Mouse (Mus musculus) neural tube, embryonic 11.5 days (tissue): ENCODE measurements at regions not wholly inside any gene's neighbourhood (a gene's known extent, or its start where the extent isn't known, plus 50 kb on each side); places are given as distances from the start of the nearest gene placed in this dataset.

Experiments used
- ATAC-seq: fragments of 200-750 bp; cut with Nextera tagmentation; 2 replicates; pipeline ENCODE4 v1.8.0; 2017; ENCODE audit warnings: moderate number of reproducible peaks, mild to moderate bottlenecking, moderate TSS enrichment, moderate library complexity; ENCODE audit not compliant: insufficient read depth, low FRiP score, low TSS enrichment
- DNase-seq: peaks from one replicate; pipeline ENCODE4 v3.0.0-alpha.2; 2015; ENCODE audit warnings: low spot score
- H3K27ac ChIP-seq: fragments of 300-500 bp; sonication (generic); 2 replicates; pipeline ENCODE4 v1.5.1; 2014; ENCODE audit warnings: low read depth, mild to moderate bottlenecking, low read length
- H3K27me3 ChIP-seq: fragments of 300-500 bp; sonication (generic); 2 replicates; pipeline ENCODE4 v1.6.1; 2014; ENCODE audit warnings: mild to moderate bottlenecking, low read length, mixed read lengths; ENCODE audit not compliant: control insufficient read depth, insufficient read depth
- H3K36me3 ChIP-seq: fragments of 300-500 bp; sonication (generic); 2 replicates; pipeline ENCODE4 v1.6.1; 2014; ENCODE audit warnings: mild to moderate bottlenecking, low read length, moderate library complexity, mixed read lengths; ENCODE audit not compliant: control insufficient read depth, insufficient read depth
- H3K4me1 ChIP-seq: fragments of 300-500 bp; sonication (generic); 2 replicates; pipeline ENCODE4 v1.6.1; 2014; ENCODE audit warnings: low read length, mixed read lengths; ENCODE audit not compliant: control insufficient read depth, insufficient read depth
- H3K4me2 ChIP-seq: fragments of 300-500 bp; sonication (generic); 2 replicates; pipeline ENCODE4 v1.6.1; 2014; ENCODE audit warnings: low read depth, mild to moderate bottlenecking, moderate library complexity
- H3K4me3 ChIP-seq: fragments of 300-500 bp; sonication (generic); 2 replicates; pipeline ENCODE4 v1.5.1; 2014; ENCODE audit warnings: low read depth, low read length
- H3K9ac ChIP-seq: fragments of 300-500 bp; sonication (generic); 2 replicates; pipeline ENCODE4 v1.6.1; 2014; ENCODE audit warnings: mild to moderate bottlenecking, low read length
- H3K9me3 ChIP-seq: fragments of 300-500 bp; sonication (generic); 2 replicates; pipeline ENCODE4 v1.6.1; 2016; ENCODE audit warnings: low read length; ENCODE audit not compliant: control insufficient read depth
- WGBS: fragments of 180-500 bp; shearing (Covaris S2); extraction: QIAGEN DNeasy Blood & Tissue Kit; methylation state at CpG from one replicate; pipeline ENCODE4 v1.1.7; 2014; 5-methylcytosine and 5-hydroxymethylcytosine counted together

DNA sequence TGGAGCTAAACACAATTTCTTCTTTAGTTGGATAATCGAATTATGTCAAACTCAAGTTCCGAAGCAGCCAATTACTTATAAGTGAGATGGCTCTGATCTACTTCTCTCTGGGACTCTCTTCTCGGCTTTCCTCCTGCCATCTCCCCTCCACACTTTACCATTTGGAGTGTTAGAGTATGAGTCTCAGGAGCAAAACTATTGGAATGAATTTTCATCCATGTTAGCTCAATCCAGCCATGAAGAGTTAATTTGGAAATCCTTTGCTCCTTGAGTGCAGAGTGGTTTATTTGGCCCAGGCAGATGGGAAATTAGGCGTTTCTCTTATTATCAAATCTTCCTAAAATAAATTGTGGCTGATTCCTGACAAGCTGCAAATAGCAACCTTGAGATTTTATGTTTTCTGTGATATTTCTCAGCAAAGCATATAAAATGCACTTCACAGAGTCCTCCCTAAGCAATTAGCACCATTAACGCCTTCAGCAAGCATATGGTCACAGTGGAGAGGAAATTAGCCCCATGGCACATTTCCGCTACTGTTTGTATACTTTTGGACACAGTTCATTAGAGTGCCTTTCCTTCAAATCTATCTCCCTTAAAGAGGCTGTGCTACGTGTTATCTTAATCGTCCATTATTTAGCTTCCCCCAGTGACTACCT lies 1189.1 kb downstream of the Fam181b start:
- ATAC-seq, result no peak
- Histone ChIP-seq H3K9ac (no peak overlapping the region), H3K9me3 (no peaks in the 10 kb centered on the region), H3K4me3 (no peak overlapping the region), H3K27me3 (no peaks in the 10 kb centered on the region), H3K4me1 (no peaks in the 10 kb centered on the region), H3K27ac (no peak overlapping the region), H3K36me3 (no peaks in the 10 kb centered on the region), H3K4me2 (no peak overlapping the region)
- 72% methylated on average over 8 of the region's 8 CpGs for WGBS
- DNase-seq, result no peak

DNA sequence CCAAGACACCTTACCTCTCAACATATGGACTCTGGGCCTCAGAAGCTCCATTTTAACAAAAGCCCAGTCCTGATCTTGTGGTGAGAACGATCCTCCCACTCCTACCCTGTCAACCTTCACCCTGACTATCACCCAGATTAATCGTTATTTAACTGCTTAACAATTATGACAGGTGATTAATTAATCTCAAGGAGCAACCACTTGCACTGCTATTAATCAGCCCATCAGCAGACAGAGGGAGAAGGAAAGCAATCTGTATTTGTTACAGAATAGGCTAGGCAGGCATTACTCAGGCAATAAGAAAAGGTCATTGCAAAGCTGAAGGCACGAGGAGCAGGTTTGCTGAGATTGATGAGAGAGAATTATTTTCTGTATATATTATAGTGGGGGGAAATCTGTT lies 1201.9 kb downstream of the Fam181b start:
- no peak for DNase-seq
- Histone ChIP-seq H3K4me2 (no peak overlapping the region), H3K36me3 (no peaks in the 10 kb centered on the region), H3K4me1 (no peaks in the 10 kb centered on the region), H3K9me3 (no peaks in the 10 kb centered on the region), H3K27me3 (no peaks in the 10 kb centered on the region), H3K4me3 (no peak overlapping the region), H3K27ac (no peak overlapping the region), H3K9ac (no peak overlapping the region)
- WGBS, result 66% methylated on average over 3 of the region's 3 CpGs
- ATAC-seq, result no peak

DNA sequence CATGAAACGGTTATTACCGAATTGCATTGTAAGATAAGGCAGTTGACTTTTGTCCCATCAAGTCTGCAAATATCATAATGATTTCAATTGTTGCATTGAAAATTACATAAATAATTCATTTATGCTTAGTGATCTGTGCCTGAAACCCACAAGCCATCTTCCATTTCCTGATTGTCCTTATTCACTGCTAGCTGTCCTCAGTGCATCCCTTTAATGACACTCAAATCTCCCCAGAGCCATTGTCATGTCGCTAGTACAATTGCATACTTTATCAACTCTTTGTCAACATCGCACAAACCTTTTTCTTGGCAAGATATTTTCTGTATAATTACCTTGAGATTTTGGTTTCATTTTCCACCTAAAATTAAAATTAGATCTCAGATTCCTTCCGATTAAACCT lies 1202.3 kb downstream of the Fam181b start:
- DNase-seq (no peak), ATAC-seq (no peak)
- Histone ChIP-seq H3K36me3 (no peaks in the 10 kb centered on the region), H3K27ac (no peak overlapping the region), H3K9ac (no peak overlapping the region), H3K9me3 (no peaks in the 10 kb centered on the region), H3K4me2 (no peak overlapping the region), H3K27me3 (no peaks in the 10 kb centered on the region), H3K4me3 (no peak overlapping the region), H3K4me1 (no peaks in the 10 kb centered on the region)
- 81% methylated on average over 5 of the region's 5 CpGs for WGBS

DNA sequence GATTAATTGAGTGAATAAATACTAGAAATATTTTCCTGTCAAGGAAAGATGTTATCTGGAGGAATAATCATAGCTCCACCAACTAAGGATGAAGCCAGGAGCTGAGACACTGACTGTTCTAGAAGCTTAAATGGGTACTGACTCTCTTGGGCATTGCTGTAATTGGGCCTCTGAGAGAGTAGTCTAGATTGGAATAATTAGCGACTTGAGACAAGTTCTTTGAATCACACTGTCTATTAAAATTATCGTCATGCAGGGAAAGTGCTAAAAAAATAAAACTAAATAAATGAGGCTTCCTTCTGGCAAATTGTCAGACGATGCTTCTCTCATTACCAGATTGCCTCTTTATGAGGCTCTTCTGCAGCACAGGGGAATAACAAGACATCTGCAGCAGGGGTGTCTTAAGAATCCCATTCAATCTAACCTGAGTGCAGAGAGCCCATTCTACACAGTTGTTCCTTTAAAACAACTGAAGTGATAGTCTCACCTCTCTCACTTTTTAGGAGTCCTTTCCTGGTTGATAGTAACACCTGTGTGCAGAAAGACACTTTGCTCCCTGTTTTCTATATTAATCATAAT lies 1203.5 kb downstream of the Fam181b start:
- no peak for DNase-seq
- H3K9me3 ChIP-seq, result no peaks in the 10 kb centered on the region
- H3K4me1 ChIP-seq, result no peaks in the 10 kb centered on the region
- H3K27ac ChIP-seq, result no peak overlapping the region
- 82% methylated on average over 3 of the region's 3 CpGs for WGBS
- H3K36me3 ChIP-seq, result no peaks in the 10 kb centered on the region
- H3K4me2 ChIP-seq, result no peak overlapping the region
- no peak overlapping the region for H3K9ac ChIP-seq
- no peak overlapping the region for H3K4me3 ChIP-seq
- no peaks in the 10 kb centered on the region for H3K27me3 ChIP-seq
- no peak for ATAC-seq

DNA sequence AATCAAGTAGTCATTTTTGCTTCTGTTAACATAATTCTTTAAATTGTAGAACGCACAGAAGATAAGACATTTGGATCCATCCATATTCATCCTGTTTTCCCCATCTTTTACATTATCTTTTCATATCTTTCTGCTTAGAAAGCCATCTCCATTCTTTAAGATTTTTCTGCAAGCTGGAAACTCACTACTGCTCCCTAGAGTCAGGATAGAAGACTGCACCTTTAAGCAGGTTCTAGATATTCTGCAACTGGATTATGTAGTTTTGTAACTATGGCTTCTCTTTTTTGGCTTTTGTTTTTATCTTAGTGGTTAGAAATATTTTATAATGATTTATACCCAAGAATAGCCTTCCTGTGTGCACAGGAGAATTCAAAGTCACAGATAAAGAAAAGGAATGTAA lies 1225.9 kb downstream of the Fam181b start:
- H3K36me3 ChIP-seq, result no peaks in the 10 kb centered on the region
- no peaks in the 10 kb centered on the region for H3K27me3 ChIP-seq
- no peak for DNase-seq
- H3K4me3 ChIP-seq, result no peak overlapping the region
- H3K4me2 ChIP-seq, result no peak overlapping the region
- ATAC-seq, result no peak
- no peak overlapping the region for H3K27ac ChIP-seq
- WGBS, result 86% methylated on average over 1 of the region's 1 CpGs
- no peaks in the 10 kb centered on the region for H3K9me3 ChIP-seq
- no peak overlapping the region for H3K9ac ChIP-seq
- H3K4me1 ChIP-seq, result no peaks in the 10 kb centered on the region

DNA sequence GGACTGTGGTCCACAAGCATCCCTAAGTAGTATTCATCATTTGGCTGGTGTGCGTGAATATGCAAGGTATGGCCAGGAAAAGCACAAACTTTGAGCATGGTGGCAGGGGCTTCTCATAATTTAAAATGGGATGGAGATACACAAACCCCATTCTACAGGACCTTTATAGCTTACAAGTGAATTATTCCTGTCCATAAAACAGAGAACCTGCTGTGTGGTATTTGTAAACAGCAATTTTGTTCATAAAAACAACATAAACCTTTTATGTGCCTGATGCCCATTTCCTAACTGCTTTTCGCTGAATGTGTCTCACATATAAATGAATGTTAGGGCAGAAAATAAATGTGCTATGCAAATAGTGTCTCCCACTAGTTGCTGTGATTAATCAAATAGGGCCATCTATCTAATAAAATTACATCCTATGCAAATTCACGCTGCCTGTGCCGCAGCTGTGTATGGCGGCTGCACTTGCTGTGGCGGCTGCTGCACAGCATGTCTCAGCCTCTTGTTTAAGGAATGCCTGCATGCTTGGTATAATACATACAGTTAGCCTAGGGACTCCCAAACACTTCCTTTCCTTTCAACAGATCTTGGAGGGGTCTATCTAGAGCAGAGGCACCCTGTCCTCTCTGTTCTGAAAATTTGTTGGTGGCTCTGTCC lies 1235.4 kb downstream of the Fam181b start:
- Histone ChIP-seq H3K36me3 (no peaks in the 10 kb centered on the region), H3K4me1 (no peaks in the 10 kb centered on the region), H3K4me2 (no peak overlapping the region), H3K27me3 (no peaks in the 10 kb centered on the region), H3K9me3 (no peaks in the 10 kb centered on the region), H3K4me3 (no peak overlapping the region), H3K27ac (no peak overlapping the region), H3K9ac (no peak overlapping the region)
- DNase-seq, result peak; percentile 8
- no peak for ATAC-seq
- WGBS, result 88% methylated on average over 6 of the region's 6 CpGs

DNA sequence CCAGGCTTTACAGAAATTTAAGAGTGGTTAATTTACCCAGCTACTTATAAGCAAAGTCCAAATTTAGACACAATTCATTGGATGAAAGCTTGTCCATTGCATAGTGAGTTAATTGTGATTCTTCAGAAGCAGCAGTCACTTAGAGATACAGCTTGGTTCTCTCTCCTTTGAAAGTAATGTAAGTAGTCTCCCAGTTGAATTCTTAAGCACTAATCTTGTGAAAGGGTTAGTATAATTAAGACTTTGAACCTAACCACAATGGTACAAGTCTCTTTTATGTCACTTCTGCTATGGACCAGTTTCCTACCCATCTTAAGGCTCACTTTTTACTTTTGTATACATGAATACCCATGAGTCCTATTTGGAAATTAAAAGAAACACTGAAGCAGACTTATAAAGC lies 1252.9 kb downstream of the Fam181b start:
- Histone ChIP-seq H3K9ac (no peak overlapping the region), H3K9me3 (no peaks in the 10 kb centered on the region), H3K36me3 (no peaks in the 10 kb centered on the region), H3K4me2 (no peak overlapping the region), H3K27me3 (no peaks in the 10 kb centered on the region), H3K4me3 (no peak overlapping the region), H3K27ac (no peak overlapping the region), H3K4me1 (no peaks in the 10 kb centered on the region)
- no peak for ATAC-seq
- DNase-seq, result no peak
